ENCODE assay signal across 8 mouse cellular contexts in genomic region chr7:109010720-109011595, GRCm38 (mm10).
DNase-seq lines count a peak whose midpoint lies in the region; ATAC-seq and TF ChIP-seq lines count a peak whose summit lies in the region.

No protein-coding gene starts in this region.

- peak; percentile 77 for ATAC-seq in kidney, embryonic 15.5 days (replicated peaks; ENCODE audit: low FRiP score)
- peak; percentile 73 for ATAC-seq in embryonic facial prominence, embryonic 11.5 days (replicated peaks; ENCODE audit: insufficient number of reproducible peaks, low FRiP score, low TSS enrichment, low read depth)
- no peak for ATAC-seq in intestine, postnatal 0 days

- H3K9me3 ChIP-seq in kidney, embryonic 15.5 days (replicated peaks) = no peaks in the 10 kb centered on the region
- no peaks in the 10 kb centered on the region for H3K9me3 ChIP-seq in embryonic facial prominence, embryonic 11.5 days (replicated peaks; ENCODE audit: control insufficient read depth, low read length)
- no peaks in the 10 kb centered on the region for H3K9me3 ChIP-seq in intestine, postnatal 0 days (ENCODE audit: control insufficient read depth)

- H3K36me3 ChIP-seq in kidney, embryonic 15.5 days = no peaks in the 10 kb centered on the region
- no peaks in the 10 kb centered on the region for H3K36me3 ChIP-seq in embryonic facial prominence, embryonic 11.5 days (replicated peaks; ENCODE audit: control insufficient read depth, insufficient read depth, low read depth, low read length)
- no peaks in the 10 kb centered on the region for H3K36me3 ChIP-seq in intestine, postnatal 0 days (ENCODE audit: control insufficient read depth, insufficient read depth)

- WGBS in kidney, embryonic 15.5 days = 2% methylated on average over 74 of the region's 82 CpGs
- WGBS in embryonic facial prominence, embryonic 11.5 days = 1% methylated on average over 65 of the region's 82 CpGs
- 4% methylated on average over 66 of the region's 82 CpGs for WGBS in intestine, postnatal 0 days

- no peak overlapping the region for H3K27ac ChIP-seq in kidney, embryonic 15.5 days
- H3K27ac ChIP-seq in embryonic facial prominence, embryonic 11.5 days (replicated peaks; ENCODE audit: low read depth, low read length) = no peak overlapping the region
- H3K27ac ChIP-seq in intestine, postnatal 0 days (ENCODE audit: low read depth, low read length) = no peak overlapping the region

- peak overlapping the region; percentile 97 for H3K4me2 ChIP-seq in kidney, embryonic 15.5 days
- H3K4me2 ChIP-seq in embryonic facial prominence, embryonic 11.5 days (ENCODE audit: low read depth, low read length) = peak overlapping the region; percentile 87
- H3K4me2 ChIP-seq in intestine, postnatal 0 days (replicated peaks; ENCODE audit: low read depth) = peak overlapping the region; percentile 78

- H3K4me1 ChIP-seq in kidney, embryonic 15.5 days = peaks cover 5% of the 10 kb centered on the region; the same call in 1 of the 2 replicates
- no peaks in the 10 kb centered on the region for H3K4me1 ChIP-seq in embryonic facial prominence, embryonic 11.5 days (ENCODE audit: control insufficient read depth, insufficient read depth, low read length)
- no peaks in the 10 kb centered on the region for H3K4me1 ChIP-seq in intestine, postnatal 0 days (replicated peaks; ENCODE audit: control insufficient read depth, insufficient read depth, low read length)

- H3K4me3 ChIP-seq in kidney, embryonic 15.5 days (replicated peaks) = peak overlapping the region; percentile 66
- H3K4me3 ChIP-seq in embryonic facial prominence, embryonic 11.5 days (ENCODE audit: low read depth, low read length) = peak overlapping the region; percentile 69
- peak overlapping the region; percentile 55 for H3K4me3 ChIP-seq in intestine, postnatal 0 days (ENCODE audit: low read depth, low read length)

- H3K27me3 ChIP-seq in kidney, embryonic 15.5 days = peaks cover 48% of the 10 kb centered on the region
- peaks cover 32% of the 10 kb centered on the region for H3K27me3 ChIP-seq in embryonic facial prominence, embryonic 11.5 days (ENCODE audit: control insufficient read depth, insufficient read depth, low read length)
- peaks cover 28% of the 10 kb centered on the region for H3K27me3 ChIP-seq in intestine, postnatal 0 days (replicated peaks; ENCODE audit: control insufficient read depth, insufficient read depth, low read length)

- H3K9ac ChIP-seq in kidney, embryonic 15.5 days = peak overlapping the region; percentile 42
- peak overlapping the region; percentile 74 for H3K9ac ChIP-seq in embryonic facial prominence, embryonic 11.5 days (replicated peaks; ENCODE audit: low read length)
- no peak overlapping the region for H3K9ac ChIP-seq in intestine, postnatal 0 days (ENCODE audit: low read depth, low read length)

- no peak for TF ChIP-seq CTCF in intestine, postnatal 0 days (IDR thresholded peaks at IDR 0.05; ENCODE audit: low read depth)

- DNase-seq in kidney, adult 8-10 months = no peak
- peak; percentile 50 for DNase-seq in adrenal gland, postnatal 25 days
- DNase-seq in embryonic facial prominence, embryonic 11.5 days (ENCODE audit: low spot score) = peak; percentile 49
- DNase-seq in neural tube, embryonic 10.5 days (ENCODE audit: extremely low spot score, low spot score) = peak; percentile 68
- DNase-seq in spleen, adult 12 weeks (ENCODE audit: low spot score) = no peak
- no peak for DNase-seq in gastrocnemius, postnatal 4 days (ENCODE audit: low spot score in 2 of 2)

Comparison
In these comparisons a context has a peak if more than half of its experiments do, and no peak if none do; other contexts are left out.
1. DNase-seq: peak in adrenal gland, postnatal 25 days (single experiment), embryonic facial prominence, embryonic 11.5 days (single experiment) and neural tube, embryonic 10.5 days (single experiment); none in kidney, adult 8-10 months (0 of 2), spleen, adult 12 weeks (single experiment) and gastrocnemius, postnatal 4 days (0 of 2).
2. Peak in every context shown above with its lines, with median percentiles within 50 percentile points of each other: H3K4me2 ChIP-seq and H3K4me3 ChIP-seq.